Mouse (Mus musculus): ENCODE measurements around the gene Tmbim6. TPM values are rescaled to one million over a fixed set of nuclear protein-coding genes. Genes with fewer than 3 reads are reported as not detected.

The Tmbim6 gene
- polyA plus RNA-seq, 1 experiment from 2014 or later = 262 TPM

GRCm38 (mm10) chr15:99396462-99396861, 3.8 kb downstream of the Tmbim6 start:
- Histone ChIP-seq H3K4me2 (replicated peaks) (no peak overlapping the region), H3K27ac (no peak overlapping the region), H3K4me3 (replicated peaks; ENCODE audit: low read length) (no peak overlapping the region), H3K9ac (no peak overlapping the region), H3K36me3 (replicated peaks; ENCODE audit: control insufficient read depth, insufficient read depth) (no peaks in the 10 kb centered on the region), H3K9me3 (ENCODE audit: control insufficient read depth, low read length) (no peaks in the 10 kb centered on the region), H3K4me1 (replicated peaks; ENCODE audit: control insufficient read depth, insufficient read depth, low read length) (peaks cover 30% of the 10 kb centered on the region), H3K27me3 (ENCODE audit: control insufficient read depth, insufficient read depth, low read length) (no peaks in the 10 kb centered on the region)
- 86% methylated on average over 1 of the region's 1 CpGs for WGBS
- ATAC-seq (ENCODE audit: low FRiP score) = no peak
- DNase-seq (ENCODE audit: low spot score) = no peak

- no peak for ATAC-seq (ENCODE audit: low FRiP score)
- no peak for DNase-seq (ENCODE audit: low spot score)
- H3K9ac ChIP-seq = no peak overlapping the region
- no peaks in the 10 kb centered on the region for H3K9me3 ChIP-seq (ENCODE audit: control insufficient read depth, low read length)
- no peak overlapping the region for H3K4me3 ChIP-seq (replicated peaks; ENCODE audit: low read length)
- WGBS = 77% methylated on average over 4 of the region's 4 CpGs
- H3K4me1 ChIP-seq (replicated peaks; ENCODE audit: control insufficient read depth, insufficient read depth, low read length) = peaks cover 29% of the 10 kb centered on the region
- H3K4me2 ChIP-seq (replicated peaks) = no peak overlapping the region
- H3K27me3 ChIP-seq (ENCODE audit: control insufficient read depth, insufficient read depth, low read length) = no peaks in the 10 kb centered on the region
- no peak overlapping the region for H3K27ac ChIP-seq
- peaks cover 1% of the 10 kb centered on the region; the same call in 1 of the 2 replicates for H3K36me3 ChIP-seq (replicated peaks; ENCODE audit: control insufficient read depth, insufficient read depth)
These were observed 4.2 kb downstream of the Tmbim6 start for GRCm38 (mm10) chr15:99396875-99397274.

- no peak overlapping the region for H3K27ac ChIP-seq
- H3K9me3 ChIP-seq (ENCODE audit: control insufficient read depth, low read length) = no peaks in the 10 kb centered on the region
- peaks cover 25% of the 10 kb centered on the region for H3K4me1 ChIP-seq (replicated peaks; ENCODE audit: control insufficient read depth, insufficient read depth, low read length)
- 96% methylated on average over 2 of the region's 2 CpGs for WGBS
- no peak for DNase-seq (ENCODE audit: low spot score)
- no peaks in the 10 kb centered on the region for H3K27me3 ChIP-seq (ENCODE audit: control insufficient read depth, insufficient read depth, low read length)
- peaks cover 8% of the 10 kb centered on the region for H3K36me3 ChIP-seq (replicated peaks; ENCODE audit: control insufficient read depth, insufficient read depth)
- ATAC-seq (ENCODE audit: low FRiP score) = no peak
- no peak overlapping the region for H3K4me3 ChIP-seq (replicated peaks; ENCODE audit: low read length)
- H3K9ac ChIP-seq = no peak overlapping the region
- no peak overlapping the region for H3K4me2 ChIP-seq (replicated peaks)
These were observed 4.9 kb downstream of the Tmbim6 start for GRCm38 (mm10) chr15:99397622-99398021.

GRCm38 (mm10) chr15:99399503-99400245, 7.0 kb downstream of the Tmbim6 start:
- H3K27me3 ChIP-seq (ENCODE audit: control insufficient read depth, insufficient read depth, low read length) = no peaks in the 10 kb centered on the region
- WGBS = 66% methylated on average over 15 of the region's 15 CpGs
- no peaks in the 10 kb centered on the region for H3K9me3 ChIP-seq (ENCODE audit: control insufficient read depth, low read length)
- ATAC-seq (ENCODE audit: low FRiP score) (no peak), DNase-seq (ENCODE audit: low spot score) (no peak)
- H3K4me3 ChIP-seq (replicated peaks; ENCODE audit: low read length) = no peak overlapping the region
- no peak overlapping the region for H3K27ac ChIP-seq
- no peak overlapping the region for H3K4me2 ChIP-seq (replicated peaks)
- H3K9ac ChIP-seq = no peak overlapping the region
- H3K4me1 ChIP-seq (replicated peaks; ENCODE audit: control insufficient read depth, insufficient read depth, low read length) = peaks cover 16% of the 10 kb centered on the region
- H3K36me3 ChIP-seq (replicated peaks; ENCODE audit: control insufficient read depth, insufficient read depth) = peaks cover 29% of the 10 kb centered on the region

GRCm38 (mm10) chr15:99400602-99401001, 7.9 kb downstream of the Tmbim6 start:
- no peak for DNase-seq (ENCODE audit: low spot score)
- Histone ChIP-seq H3K36me3 (replicated peaks; ENCODE audit: control insufficient read depth, insufficient read depth) (peaks cover 38% of the 10 kb centered on the region), H3K4me2 (replicated peaks) (no peak overlapping the region), H3K27ac (no peak overlapping the region), H3K4me3 (replicated peaks; ENCODE audit: low read length) (no peak overlapping the region), H3K9me3 (ENCODE audit: control insufficient read depth, low read length) (no peaks in the 10 kb centered on the region), H3K9ac (no peak overlapping the region), H3K4me1 (replicated peaks; ENCODE audit: control insufficient read depth, insufficient read depth, low read length) (peaks cover 6% of the 10 kb centered on the region), H3K27me3 (ENCODE audit: control insufficient read depth, insufficient read depth, low read length) (no peaks in the 10 kb centered on the region)
- no peak for ATAC-seq (ENCODE audit: low FRiP score)
- WGBS = 92% methylated on average over 6 of the region's 6 CpGs

- H3K9ac ChIP-seq = no peak overlapping the region
- H3K4me2 ChIP-seq (replicated peaks) = no peak overlapping the region
- H3K27me3 ChIP-seq (ENCODE audit: control insufficient read depth, insufficient read depth, low read length) = no peaks in the 10 kb centered on the region
- no peak for ATAC-seq (ENCODE audit: low FRiP score)
- DNase-seq (ENCODE audit: low spot score) = no peak
- WGBS = 95% methylated on average over 12 of the region's 12 CpGs
- no peaks in the 10 kb centered on the region for H3K9me3 ChIP-seq (ENCODE audit: control insufficient read depth, low read length)
- no peaks in the 10 kb centered on the region; the same call in 1 of the 2 replicates for H3K4me1 ChIP-seq (replicated peaks; ENCODE audit: control insufficient read depth, insufficient read depth, low read length)
- H3K4me3 ChIP-seq (replicated peaks; ENCODE audit: low read length) = no peak overlapping the region
- H3K36me3 ChIP-seq (replicated peaks; ENCODE audit: control insufficient read depth, insufficient read depth) = peaks cover 66% of the 10 kb centered on the region
- H3K27ac ChIP-seq = no peak overlapping the region
These were observed 10.6 kb downstream of the Tmbim6 start for GRCm38 (mm10) chr15:99403159-99403889.

- no peaks in the 10 kb centered on the region for H3K9me3 ChIP-seq (ENCODE audit: control insufficient read depth, low read length)
- H3K9ac ChIP-seq = no peak overlapping the region
- H3K27me3 ChIP-seq (ENCODE audit: control insufficient read depth, insufficient read depth, low read length) = no peaks in the 10 kb centered on the region
- H3K27ac ChIP-seq = no peak overlapping the region
- H3K4me2 ChIP-seq (replicated peaks) = no peak overlapping the region
- no peak overlapping the region for H3K4me3 ChIP-seq (replicated peaks; ENCODE audit: low read length)
- ATAC-seq (ENCODE audit: low FRiP score) (no peak), DNase-seq (ENCODE audit: low spot score) (no peak)
- H3K4me1 ChIP-seq (replicated peaks; ENCODE audit: control insufficient read depth, insufficient read depth, low read length) = no peaks in the 10 kb centered on the region
- H3K36me3 ChIP-seq (replicated peaks; ENCODE audit: control insufficient read depth, insufficient read depth) = peaks cover 83% of the 10 kb centered on the region
- WGBS = 92% methylated on average over 9 of the region's 9 CpGs
These were observed 12.5 kb downstream of the Tmbim6 start for GRCm38 (mm10) chr15:99405150-99405549.

- H3K27me3 ChIP-seq (ENCODE audit: control insufficient read depth, insufficient read depth, low read length) = no peaks in the 10 kb centered on the region
- no peak overlapping the region for H3K27ac ChIP-seq
- no peak overlapping the region for H3K9ac ChIP-seq
- H3K4me3 ChIP-seq (replicated peaks; ENCODE audit: low read length) = no peak overlapping the region
- no peak for ATAC-seq (ENCODE audit: low FRiP score)
- H3K9me3 ChIP-seq (ENCODE audit: control insufficient read depth, low read length) = no peaks in the 10 kb centered on the region
- 92% methylated on average over 15 of the region's 15 CpGs for WGBS
- H3K4me1 ChIP-seq (replicated peaks; ENCODE audit: control insufficient read depth, insufficient read depth, low read length) = no peaks in the 10 kb centered on the region
- H3K36me3 ChIP-seq (replicated peaks; ENCODE audit: control insufficient read depth, insufficient read depth) = peaks cover 80% of the 10 kb centered on the region
- DNase-seq (ENCODE audit: low spot score) = no peak
- H3K4me2 ChIP-seq (replicated peaks) = no peak overlapping the region
These were observed 14.4 kb downstream of the Tmbim6 start for GRCm38 (mm10) chr15:99406986-99407570.

GRCm38 (mm10) chr15:99408845-99409244, 16.2 kb downstream of the Tmbim6 start:
- no peak overlapping the region for H3K4me3 ChIP-seq (replicated peaks; ENCODE audit: low read length)
- H3K36me3 ChIP-seq (replicated peaks; ENCODE audit: control insufficient read depth, insufficient read depth) = peaks cover 63% of the 10 kb centered on the region
- no peak for ATAC-seq (ENCODE audit: low FRiP score)
- no peak overlapping the region for H3K27ac ChIP-seq
- H3K9me3 ChIP-seq (ENCODE audit: control insufficient read depth, low read length) = no peaks in the 10 kb centered on the region
- no peak for DNase-seq (ENCODE audit: low spot score)
- no peak overlapping the region for H3K4me2 ChIP-seq (replicated peaks)
- no peaks in the 10 kb centered on the region for H3K27me3 ChIP-seq (ENCODE audit: control insufficient read depth, insufficient read depth, low read length)
- H3K9ac ChIP-seq = no peak overlapping the region
- WGBS = 90% methylated on average over 9 of the region's 9 CpGs
- H3K4me1 ChIP-seq (replicated peaks; ENCODE audit: control insufficient read depth, insufficient read depth, low read length) = no peaks in the 10 kb centered on the region

Measured in hindbrain, embryonic 14.5 days (tissue).